Mouse (Mus musculus): ENCODE results near the gene Wdfy4. TPM values are rescaled to one million over a fixed set of nuclear protein-coding genes. Genes with fewer than 3 reads are reported as not detected.

Wdfy4 gene
- polyA plus RNA-seq, 1 experiment from 2014 or later = 0.29 TPM

DNA sequence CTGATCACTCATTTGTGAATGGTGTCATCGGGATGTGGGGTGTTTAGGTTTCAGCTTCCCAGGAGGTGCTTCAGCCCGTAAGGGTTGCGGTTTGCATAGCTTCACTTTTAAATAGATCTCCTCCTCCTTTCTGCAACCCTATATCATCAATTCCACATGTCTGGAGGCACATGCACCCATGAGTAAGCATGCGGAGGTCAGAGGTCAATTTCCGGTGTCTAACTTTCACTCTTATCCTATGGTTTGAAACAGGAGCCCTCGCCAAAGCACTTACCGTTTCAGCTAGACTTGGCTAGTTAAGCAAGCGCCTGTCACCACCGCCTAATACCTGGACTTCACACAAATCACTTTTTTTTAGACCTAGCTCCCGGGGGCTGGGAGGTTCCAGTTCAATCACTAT, 220.6 kb downstream of the Wdfy4 start:
- H3K27ac ChIP-seq (replicated peaks) = no peak overlapping the region
- no peaks in the 10 kb centered on the region for H3K36me3 ChIP-seq
- no peak overlapping the region for H3K9ac ChIP-seq
- no peak overlapping the region for H3K4me2 ChIP-seq (replicated peaks)
- WGBS = 42% methylated on average over 10 of the region's 10 CpGs
- H3K4me1 ChIP-seq = peaks cover 17% of the 10 kb centered on the region
- no peaks in the 10 kb centered on the region for H3K27me3 ChIP-seq
- H3K9me3 ChIP-seq (replicated peaks) = no peaks in the 10 kb centered on the region
- no peak for ATAC-seq (ENCODE audit: insufficient number of reproducible peaks, low FRiP score, low TSS enrichment, low read depth)
- H3K4me3 ChIP-seq (replicated peaks) = no peak overlapping the region

DNA sequence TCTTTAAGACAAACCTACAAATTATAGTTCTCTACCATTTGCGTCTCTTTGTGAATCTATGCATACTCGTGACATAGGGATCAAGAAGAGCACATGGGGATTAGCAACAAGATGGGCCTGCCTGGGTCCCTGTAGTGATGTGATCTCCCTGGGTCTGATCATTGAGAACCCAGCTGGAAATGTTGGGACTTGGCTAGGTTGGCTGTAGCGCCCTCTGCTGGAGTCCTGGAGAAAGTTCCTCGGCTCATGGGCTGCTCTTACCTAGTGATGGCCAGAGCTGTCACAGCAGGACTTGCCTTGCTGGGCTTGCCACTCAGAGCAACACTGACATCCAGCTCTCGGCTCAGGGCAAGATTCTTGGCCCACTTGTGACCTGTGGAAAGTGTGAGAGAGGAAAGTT, 224.8 kb downstream of the Wdfy4 start:
- Histone ChIP-seq H3K9me3 (replicated peaks) (no peaks in the 10 kb centered on the region), H3K9ac (no peak overlapping the region), H3K27ac (replicated peaks) (no peak overlapping the region), H3K27me3 (no peaks in the 10 kb centered on the region), H3K4me3 (replicated peaks) (no peak overlapping the region), H3K36me3 (no peaks in the 10 kb centered on the region), H3K4me2 (replicated peaks) (no peak overlapping the region), H3K4me1 (peaks cover 17% of the 10 kb centered on the region)
- ATAC-seq (ENCODE audit: insufficient number of reproducible peaks, low FRiP score, low TSS enrichment, low read depth) = no peak
- 41% methylated on average over 5 of the region's 5 CpGs for WGBS

DNA sequence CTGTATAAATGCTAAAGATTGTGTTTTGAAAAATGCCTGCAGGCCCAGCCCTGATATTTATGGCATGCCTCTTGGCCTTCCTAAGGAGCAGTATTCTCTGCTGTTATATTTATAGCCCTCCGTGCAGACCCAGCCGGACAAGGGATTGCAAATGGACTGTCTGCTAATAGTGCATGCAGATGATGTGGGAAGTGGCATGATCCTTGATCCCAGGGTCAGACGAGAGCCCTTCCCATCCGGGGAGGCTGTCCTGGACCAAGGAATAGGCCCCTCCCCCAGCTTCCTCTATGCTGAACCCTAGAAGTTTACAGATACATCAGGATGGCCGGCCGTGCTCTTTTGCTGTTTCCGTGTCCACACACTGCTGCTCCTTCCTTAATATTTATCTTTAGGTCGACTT, 226.6 kb downstream of the Wdfy4 start:
- H3K27ac ChIP-seq (replicated peaks) = no peak overlapping the region
- H3K9ac ChIP-seq = no peak overlapping the region
- 53% methylated on average over 8 of the region's 8 CpGs for WGBS
- H3K9me3 ChIP-seq (replicated peaks) = no peaks in the 10 kb centered on the region
- no peak overlapping the region for H3K4me2 ChIP-seq (replicated peaks)
- H3K27me3 ChIP-seq = no peaks in the 10 kb centered on the region
- H3K4me3 ChIP-seq (replicated peaks) = no peak overlapping the region
- no peaks in the 10 kb centered on the region for H3K36me3 ChIP-seq
- no peak for ATAC-seq (ENCODE audit: insufficient number of reproducible peaks, low FRiP score, low TSS enrichment, low read depth)
- peaks cover 13% of the 10 kb centered on the region for H3K4me1 ChIP-seq

DNA sequence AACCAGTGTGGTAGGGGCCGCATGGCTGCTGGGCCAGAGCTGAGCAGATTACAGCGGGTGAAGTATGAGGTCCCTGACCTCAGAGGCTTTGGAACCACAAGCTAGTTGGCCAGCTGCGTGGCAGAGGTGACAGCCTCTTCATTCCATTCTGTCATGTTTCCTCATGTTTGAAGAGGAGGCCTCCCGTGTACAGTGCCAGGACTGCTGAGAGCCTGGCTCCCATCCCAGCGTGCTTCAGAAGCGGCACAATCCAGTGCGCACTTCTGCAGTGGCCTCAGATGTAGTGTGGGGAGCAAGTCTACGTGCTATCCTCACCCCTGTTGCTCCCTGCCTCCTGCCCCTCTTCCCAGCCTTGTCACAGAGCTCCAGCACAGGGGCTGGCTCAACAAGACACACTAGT, 228.8 kb downstream of the Wdfy4 start:
- H3K27me3 ChIP-seq = no peaks in the 10 kb centered on the region
- no peak overlapping the region for H3K9ac ChIP-seq
- no peak overlapping the region for H3K27ac ChIP-seq (replicated peaks)
- no peak overlapping the region for H3K4me2 ChIP-seq (replicated peaks)
- H3K9me3 ChIP-seq (replicated peaks) = no peaks in the 10 kb centered on the region
- no peak for ATAC-seq (ENCODE audit: insufficient number of reproducible peaks, low FRiP score, low TSS enrichment, low read depth)
- no peaks in the 10 kb centered on the region for H3K36me3 ChIP-seq
- H3K4me3 ChIP-seq (replicated peaks) = no peak overlapping the region
- 64% methylated on average over 8 of the region's 8 CpGs for WGBS
- peaks cover 2% of the 10 kb centered on the region; the same call in 1 of the 2 replicates for H3K4me1 ChIP-seq

DNA sequence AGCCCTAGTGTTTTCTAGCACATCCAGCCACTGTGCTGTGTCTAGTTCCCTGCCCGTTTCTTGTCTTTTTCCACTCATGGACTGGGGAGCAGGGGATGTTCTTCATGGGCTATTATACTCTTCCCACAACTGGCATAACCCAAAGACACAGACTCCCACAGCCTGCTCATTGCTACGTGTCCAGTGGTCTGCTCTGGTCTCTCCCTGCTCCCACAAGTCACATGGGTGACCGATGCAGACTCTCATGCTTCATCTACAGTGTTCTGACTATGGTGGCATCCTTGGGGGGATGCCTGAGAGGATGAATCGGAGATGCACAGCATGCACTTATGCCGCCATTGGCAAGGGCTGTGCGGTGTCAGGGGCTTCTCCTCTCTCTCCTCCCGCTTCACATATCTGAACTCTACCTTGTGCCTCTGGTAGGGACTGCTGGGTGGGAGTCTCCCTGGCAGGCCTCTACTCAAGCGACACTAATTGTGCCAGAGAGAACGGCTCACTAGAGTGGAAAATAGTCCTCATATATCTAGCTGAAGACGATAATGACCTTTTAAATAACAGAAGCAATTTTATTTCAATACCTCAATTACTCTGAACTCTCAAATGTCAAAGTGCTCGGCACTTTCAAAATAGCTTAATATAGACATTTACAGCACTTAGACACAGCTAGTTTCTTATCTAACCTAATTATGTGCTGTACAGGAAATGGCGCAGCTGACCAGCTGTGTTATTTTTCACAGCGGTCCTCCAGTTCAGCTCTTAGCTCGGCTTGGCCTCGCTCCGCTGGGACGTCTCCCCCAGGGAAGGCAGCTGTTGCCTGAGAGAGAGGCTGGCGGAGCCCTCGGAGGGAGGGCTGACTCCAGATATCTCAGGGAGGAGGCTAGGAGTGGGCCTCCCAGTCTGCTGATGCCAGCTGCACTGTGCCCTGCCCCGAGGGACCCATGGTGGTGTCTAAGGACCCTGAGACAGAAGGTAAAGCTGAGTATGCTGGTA, 234.7 kb downstream of the Wdfy4 start:
- peak; percentile 81 for ATAC-seq (ENCODE audit: insufficient number of reproducible peaks, low FRiP score, low TSS enrichment, low read depth)
- Histone ChIP-seq H3K9ac (no peak overlapping the region), H3K27ac (replicated peaks) (no peak overlapping the region), H3K9me3 (replicated peaks) (no peaks in the 10 kb centered on the region), H3K4me1 (0 out of 2 replicates have a peak, but pooled peaks cover 5% of the 10 kb centered on the region), H3K4me3 (replicated peaks) (no peak overlapping the region), H3K27me3 (peaks cover 3% of the 10 kb centered on the region; the same call in 1 of the 2 replicates), H3K36me3 (no peaks in the 10 kb centered on the region), H3K4me2 (replicated peaks) (no peak overlapping the region)
- 50% methylated on average over 20 of the region's 20 CpGs for WGBS

DNA sequence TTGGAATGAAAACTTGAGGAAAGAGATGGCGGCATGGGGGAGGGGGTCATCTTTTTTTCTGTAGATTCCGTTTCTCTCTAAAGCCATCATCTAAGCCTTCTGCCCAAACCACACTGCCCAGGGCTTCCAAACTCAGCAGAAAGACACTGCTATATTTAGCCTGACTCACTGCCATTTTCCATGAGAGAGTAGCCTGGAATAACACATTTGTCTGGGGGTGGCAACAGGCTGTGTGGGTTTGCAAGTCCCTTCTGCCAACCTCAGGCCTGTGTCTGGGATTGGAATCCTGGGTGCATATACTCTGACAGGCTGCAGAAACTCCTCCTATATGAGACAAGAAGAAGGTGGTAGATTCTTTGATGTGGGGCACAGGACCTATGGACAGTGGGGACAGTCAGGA, 237.8 kb downstream of the Wdfy4 start:
- Histone ChIP-seq H3K4me1 (0 out of 2 replicates have a peak, but pooled peaks cover 5% of the 10 kb centered on the region), H3K4me3 (replicated peaks) (no peak overlapping the region), H3K27ac (replicated peaks) (no peak overlapping the region), H3K36me3 (no peaks in the 10 kb centered on the region), H3K9ac (no peak overlapping the region), H3K9me3 (replicated peaks) (no peaks in the 10 kb centered on the region), H3K4me2 (replicated peaks) (no peak overlapping the region), H3K27me3 (peaks cover 3% of the 10 kb centered on the region; the same call in 1 of the 2 replicates)
- no peak for ATAC-seq (ENCODE audit: insufficient number of reproducible peaks, low FRiP score, low TSS enrichment, low read depth)
- WGBS = 81% methylated on average over 2 of the region's 2 CpGs

DNA sequence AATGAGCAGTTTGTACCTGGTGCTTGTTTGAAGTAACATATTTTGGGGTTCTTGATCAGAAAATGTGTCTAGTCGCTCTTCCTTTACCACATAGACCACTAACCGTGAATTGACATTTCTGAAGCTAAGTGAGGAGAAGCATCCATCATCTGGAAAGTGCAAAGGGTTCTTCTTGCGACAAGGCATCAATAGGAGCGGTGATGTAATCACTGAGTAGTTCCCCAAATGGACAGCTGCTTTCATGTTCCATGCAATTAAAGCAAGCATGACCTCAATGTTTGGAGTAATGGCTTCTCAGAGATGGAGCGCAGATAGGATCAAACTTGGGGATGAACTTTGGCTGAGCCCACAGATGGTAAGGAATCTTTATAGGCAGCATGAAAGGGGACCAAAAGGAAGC, 246.1 kb downstream of the Wdfy4 start:
- no peak overlapping the region for H3K9ac ChIP-seq
- H3K27me3 ChIP-seq = no peaks in the 10 kb centered on the region
- ATAC-seq (ENCODE audit: insufficient number of reproducible peaks, low FRiP score, low TSS enrichment, low read depth) = no peak
- H3K27ac ChIP-seq (replicated peaks) = no peak overlapping the region
- no peaks in the 10 kb centered on the region for H3K9me3 ChIP-seq (replicated peaks)
- no peak overlapping the region for H3K4me3 ChIP-seq (replicated peaks)
- H3K4me2 ChIP-seq (replicated peaks) = no peak overlapping the region
- no peaks in the 10 kb centered on the region for H3K4me1 ChIP-seq
- no peaks in the 10 kb centered on the region for H3K36me3 ChIP-seq
- 79% methylated on average over 5 of the region's 5 CpGs for WGBS

DNA sequence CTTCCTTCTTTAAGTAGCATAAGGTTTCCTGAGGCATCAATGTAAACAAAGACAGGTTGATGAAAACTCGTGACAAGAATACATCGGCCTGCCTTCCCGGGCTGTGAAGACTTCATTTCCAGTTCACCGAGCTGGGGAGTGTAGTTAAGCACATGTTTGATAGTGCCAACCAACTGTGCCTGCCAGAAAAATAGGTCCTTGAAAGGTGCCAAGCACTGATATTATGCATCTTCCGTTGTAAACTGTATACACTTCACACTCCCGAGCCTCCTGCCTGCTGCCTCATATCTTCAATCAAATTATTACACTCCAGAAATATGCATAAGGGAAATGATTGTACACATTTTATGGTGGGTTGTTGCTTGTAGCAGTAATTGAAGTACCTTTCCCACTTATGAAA, 251.2 kb downstream of the Wdfy4 start:
- H3K4me3 ChIP-seq (replicated peaks) = no peak overlapping the region
- no peaks in the 10 kb centered on the region for H3K36me3 ChIP-seq
- no peaks in the 10 kb centered on the region for H3K4me1 ChIP-seq
- no peak for ATAC-seq (ENCODE audit: insufficient number of reproducible peaks, low FRiP score, low TSS enrichment, low read depth)
- WGBS = 70% methylated on average over 6 of the region's 6 CpGs
- no peak overlapping the region for H3K27ac ChIP-seq (replicated peaks)
- H3K9ac ChIP-seq = no peak overlapping the region
- H3K4me2 ChIP-seq (replicated peaks) = no peak overlapping the region
- H3K9me3 ChIP-seq (replicated peaks) = no peaks in the 10 kb centered on the region
- no peaks in the 10 kb centered on the region for H3K27me3 ChIP-seq

DNA sequence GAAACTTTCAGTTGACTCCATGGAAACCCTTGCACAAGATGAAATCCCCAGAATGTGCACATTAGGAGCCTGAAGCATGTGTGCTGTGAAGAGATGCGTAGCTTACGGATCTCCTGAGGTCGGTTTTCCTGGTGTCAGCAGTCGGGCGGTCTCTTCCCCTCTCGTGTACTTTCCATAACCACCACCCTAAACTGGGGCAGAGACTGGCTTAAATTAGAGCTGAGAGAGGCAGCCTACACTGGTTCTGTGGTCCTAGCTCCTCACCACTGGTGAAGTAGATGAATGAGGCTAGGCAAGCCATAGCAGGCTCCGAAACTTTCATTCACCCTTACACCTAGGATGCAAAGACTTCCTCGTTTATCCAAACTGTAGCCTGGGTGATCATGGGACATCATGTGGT, 253.1 kb downstream of the Wdfy4 start:
- Histone ChIP-seq H3K9ac (no peak overlapping the region), H3K4me1 (no peaks in the 10 kb centered on the region), H3K4me2 (replicated peaks) (no peak overlapping the region), H3K4me3 (replicated peaks) (no peak overlapping the region), H3K27ac (replicated peaks) (no peak overlapping the region), H3K36me3 (no peaks in the 10 kb centered on the region), H3K9me3 (replicated peaks) (no peaks in the 10 kb centered on the region), H3K27me3 (no peaks in the 10 kb centered on the region)
- ATAC-seq (ENCODE audit: insufficient number of reproducible peaks, low FRiP score, low TSS enrichment, low read depth) = no peak
- 71% methylated on average over 8 of the region's 8 CpGs for WGBS

DNA sequence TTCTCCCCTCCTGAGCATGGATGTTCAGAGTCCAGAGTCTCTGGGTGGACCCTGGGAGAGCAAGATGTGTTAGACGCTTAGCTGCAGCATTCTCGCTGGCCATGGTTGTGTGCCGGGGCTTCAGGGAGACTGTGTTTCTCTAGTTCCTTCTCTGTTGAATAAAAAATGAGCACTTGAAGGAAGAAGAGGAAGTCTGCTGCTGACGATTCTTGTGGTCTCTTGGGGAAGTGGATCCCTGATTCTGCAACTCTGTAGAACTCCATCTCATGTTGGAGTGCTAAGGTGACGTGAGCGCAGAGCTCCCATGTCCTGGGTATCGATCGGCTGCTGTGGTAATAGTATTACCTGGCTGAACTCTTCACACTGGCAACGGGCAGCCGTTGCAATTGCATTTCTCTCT, 253.6 kb downstream of the Wdfy4 start:
- H3K4me2 ChIP-seq (replicated peaks) = no peak overlapping the region
- no peak overlapping the region; the same call in 1 of the 2 replicates for H3K27ac ChIP-seq (replicated peaks)
- H3K4me1 ChIP-seq = no peaks in the 10 kb centered on the region
- H3K9ac ChIP-seq = no peak overlapping the region
- H3K27me3 ChIP-seq = no peaks in the 10 kb centered on the region
- no peak for ATAC-seq (ENCODE audit: insufficient number of reproducible peaks, low FRiP score, low TSS enrichment, low read depth)
- H3K9me3 ChIP-seq (replicated peaks) = no peaks in the 10 kb centered on the region
- 81% methylated on average over 10 of the region's 10 CpGs for WGBS
- no peak overlapping the region for H3K4me3 ChIP-seq (replicated peaks)
- H3K36me3 ChIP-seq = no peaks in the 10 kb centered on the region

DNA sequence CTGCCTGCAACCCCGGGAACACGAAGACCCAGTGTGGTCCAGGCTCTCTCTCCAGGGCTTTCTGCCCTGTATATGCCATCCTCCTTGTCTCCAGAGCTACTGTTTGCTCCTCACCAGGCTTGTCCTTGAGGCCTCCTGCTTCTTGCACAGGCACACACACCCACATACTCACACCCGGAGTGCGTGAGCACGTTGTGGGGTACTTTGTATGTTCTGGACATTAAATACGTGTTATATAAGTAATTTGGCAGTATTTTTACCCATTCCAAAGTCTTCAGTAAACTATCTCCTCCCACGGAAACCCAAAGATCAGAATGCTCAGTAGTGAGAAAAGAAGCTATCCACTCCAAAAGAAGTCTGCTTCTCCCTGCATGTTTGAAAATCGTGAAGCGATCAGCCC, 261.4 kb downstream of the Wdfy4 start:
- Histone ChIP-seq H3K27me3 (no peaks in the 10 kb centered on the region), H3K4me1 (0 out of 2 replicates have a peak, but pooled peaks cover 2% of the 10 kb centered on the region), H3K9ac (no peak overlapping the region), H3K4me3 (replicated peaks) (no peak overlapping the region), H3K9me3 (replicated peaks) (no peaks in the 10 kb centered on the region), H3K27ac (replicated peaks) (no peak overlapping the region), H3K4me2 (replicated peaks) (no peak overlapping the region), H3K36me3 (no peaks in the 10 kb centered on the region)
- 63% methylated on average over 9 of the region's 9 CpGs for WGBS
- no peak for ATAC-seq (ENCODE audit: insufficient number of reproducible peaks, low FRiP score, low TSS enrichment, low read depth)

DNA sequence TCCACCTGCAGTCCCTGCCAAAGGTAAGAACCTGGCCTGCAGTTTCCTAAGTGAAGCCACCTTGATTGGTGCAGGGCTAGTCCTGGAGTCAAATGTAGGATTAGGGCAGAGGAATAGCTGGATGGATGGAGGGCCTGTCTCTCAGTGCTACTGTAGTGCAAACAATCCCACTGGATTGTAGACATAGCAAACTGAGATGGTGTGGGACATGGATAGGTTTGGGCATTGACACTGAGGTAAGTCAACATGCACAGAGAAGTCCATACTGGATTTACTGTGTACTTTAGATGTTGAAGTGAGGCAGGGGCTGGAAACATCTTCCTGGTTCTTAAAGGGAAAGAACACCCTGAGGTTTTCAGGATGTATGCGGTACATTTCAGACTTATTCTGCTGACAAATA, 267.4 kb downstream of the Wdfy4 start:
- Histone ChIP-seq H3K4me3 (replicated peaks) (no peak overlapping the region), H3K27ac (replicated peaks) (no peak overlapping the region), H3K27me3 (no peaks in the 10 kb centered on the region), H3K9me3 (replicated peaks) (no peaks in the 10 kb centered on the region), H3K4me2 (replicated peaks) (no peak overlapping the region), H3K36me3 (no peaks in the 10 kb centered on the region), H3K9ac (no peak overlapping the region), H3K4me1 (no peaks in the 10 kb centered on the region)
- no peak for ATAC-seq (ENCODE audit: insufficient number of reproducible peaks, low FRiP score, low TSS enrichment, low read depth)
- WGBS = 95% methylated on average over 1 of the region's 1 CpGs

All from embryonic facial prominence, embryonic 15.5 days (tissue).